Mouse (Mus musculus) megakaryocyte, embryonic 14.5 days (primary cell): Measurements from ENCODE around the gene Hnrnpl. TPM values are rescaled to one million over a fixed set of nuclear protein-coding genes. Genes with fewer than 3 reads are reported as not detected.

Source experiments
- H3K27me3 ChIP-seq: replicated peaks from 2 replicates; pipeline ENCODE3; 2012; ENCODE audit warnings: inconsistent platforms
- H3K36me3 ChIP-seq: replicated peaks from 2 replicates; pipeline ENCODE3; 2012; ENCODE audit warnings: low read length, inconsistent platforms, mixed read lengths
- H3K4me1 ChIP-seq: 2 replicates; pipeline ENCODE4 v1.6.1; 2012; ENCODE audit warnings: inconsistent platforms
- H3K4me3 ChIP-seq: replicated peaks from 2 replicates; pipeline ENCODE3; 2012; ENCODE audit warnings: moderate library complexity, mild to moderate bottlenecking, inconsistent platforms
- H3K9me3 ChIP-seq: 2 replicates; pipeline ENCODE4 v1.6.1; 2012; ENCODE audit warnings: inconsistent platforms
- FLI1 ChIP-seq: IDR thresholded peaks from 2 replicates; pipeline ENCODE4 v1.6.1; 2012; ENCODE audit warnings: low read length, inconsistent platforms, mixed read lengths
- GATA1 ChIP-seq: IDR thresholded peaks from 3 replicates; pipeline ENCODE4 v1.6.1; 2012; ENCODE audit warnings: mixed read lengths, low read length, inconsistent platforms, borderline replicate concordance
- polyA plus RNA-seq: library from polyadenylated mRNA; stranded (reverse); fragments of >175 nt; gene quantifications from 2 replicates; pipeline ENCODE4 v1.2.3, GENCODE M21; 2012; ENCODE audit warnings: low replicate concordance; ENCODE audit not compliant: insufficient read depth

Gene Hnrnpl
- polyA plus RNA-seq, 1 experiment: 226 TPM

DNA sequence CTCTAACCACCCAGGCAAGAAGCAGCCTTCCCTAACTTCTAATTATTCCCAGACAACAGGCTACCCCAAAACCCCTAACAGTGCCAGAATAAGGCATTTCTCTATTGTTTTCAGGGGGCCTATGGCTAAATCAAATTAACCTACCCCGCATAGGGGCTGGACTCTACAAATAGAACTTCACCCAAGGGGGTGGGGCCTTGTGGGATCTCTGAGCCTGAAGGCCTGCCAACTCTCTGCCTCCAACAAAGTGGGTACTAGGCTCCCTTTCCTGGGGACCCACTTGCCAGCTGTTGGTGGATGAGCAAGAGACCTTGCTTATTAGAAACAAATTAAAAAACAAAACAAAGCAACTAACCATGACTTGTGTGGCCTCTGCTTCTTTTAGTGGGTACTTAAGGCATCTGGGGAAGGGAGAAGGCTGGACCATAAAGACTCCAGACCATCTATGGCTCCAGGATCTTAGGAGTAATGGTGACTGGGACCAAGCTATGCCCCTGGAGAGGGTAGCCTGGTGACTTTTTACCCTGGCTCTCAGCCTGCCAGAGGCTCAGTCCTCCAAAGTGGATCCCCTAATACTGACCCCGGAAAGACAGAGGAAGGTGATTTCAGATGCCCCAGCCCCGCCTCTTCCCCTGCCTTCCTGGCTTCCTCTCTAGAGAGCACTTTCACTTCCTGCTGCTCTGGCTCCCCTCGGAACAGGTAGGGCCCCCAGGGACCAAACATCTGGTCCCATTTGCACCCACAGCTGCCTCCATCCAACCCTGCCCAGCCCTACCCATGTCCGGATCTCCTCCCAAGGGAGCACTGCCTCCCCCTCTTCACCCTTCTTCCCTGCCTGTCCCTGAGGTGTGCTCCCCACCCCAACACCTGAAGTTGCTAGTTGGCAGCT, 19.8 kb upstream of the Hnrnpl start, which contains the start of gene Rinl:
Gene Rinl, plus strand, starts transcription at position 663 of the 889 bp plus-strand sequence.
- no peaks in the 10 kb centered on the region for H3K27me3 ChIP-seq
- H3K4me3 ChIP-seq: peak within 1 kb of the TSS; percentile 88
- TF ChIP-seq GATA1 (no peak), FLI1 (no peak)
- peaks cover 62% of the 10 kb centered on the region for H3K36me3 ChIP-seq
- no peaks in the 10 kb centered on the region for H3K9me3 ChIP-seq
- H3K4me1 ChIP-seq: peaks cover 72% of the 10 kb centered on the region

DNA sequence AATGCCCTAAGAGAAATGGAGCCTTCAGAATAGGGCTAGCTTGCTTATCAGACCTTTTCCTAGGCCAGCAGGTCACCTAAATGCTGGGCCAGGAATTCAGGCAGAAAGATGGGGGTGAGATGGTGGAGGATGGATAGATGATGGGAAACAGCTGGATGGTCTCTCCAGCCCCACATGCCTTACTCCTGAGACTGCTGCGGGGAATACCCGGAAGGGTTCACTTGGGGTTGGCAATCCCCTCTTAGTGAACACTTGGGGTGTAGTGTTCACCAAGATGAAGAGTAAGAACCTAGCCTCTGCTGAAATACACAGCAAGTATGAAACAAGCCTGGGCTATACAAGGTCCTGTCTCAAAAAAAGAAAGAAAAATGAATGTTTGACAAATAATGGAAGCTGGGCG, 19.1 kb upstream of the Hnrnpl start:
- peaks cover 55% of the 10 kb centered on the region for H3K36me3 ChIP-seq
- peak overlapping the region; percentile 88 for H3K4me3 ChIP-seq
- no peaks in the 10 kb centered on the region for H3K9me3 ChIP-seq
- H3K4me1 ChIP-seq: peaks cover 66% of the 10 kb centered on the region
- TF ChIP-seq FLI1 (no peak), GATA1 (no peak)
- H3K27me3 ChIP-seq: no peaks in the 10 kb centered on the region

DNA sequence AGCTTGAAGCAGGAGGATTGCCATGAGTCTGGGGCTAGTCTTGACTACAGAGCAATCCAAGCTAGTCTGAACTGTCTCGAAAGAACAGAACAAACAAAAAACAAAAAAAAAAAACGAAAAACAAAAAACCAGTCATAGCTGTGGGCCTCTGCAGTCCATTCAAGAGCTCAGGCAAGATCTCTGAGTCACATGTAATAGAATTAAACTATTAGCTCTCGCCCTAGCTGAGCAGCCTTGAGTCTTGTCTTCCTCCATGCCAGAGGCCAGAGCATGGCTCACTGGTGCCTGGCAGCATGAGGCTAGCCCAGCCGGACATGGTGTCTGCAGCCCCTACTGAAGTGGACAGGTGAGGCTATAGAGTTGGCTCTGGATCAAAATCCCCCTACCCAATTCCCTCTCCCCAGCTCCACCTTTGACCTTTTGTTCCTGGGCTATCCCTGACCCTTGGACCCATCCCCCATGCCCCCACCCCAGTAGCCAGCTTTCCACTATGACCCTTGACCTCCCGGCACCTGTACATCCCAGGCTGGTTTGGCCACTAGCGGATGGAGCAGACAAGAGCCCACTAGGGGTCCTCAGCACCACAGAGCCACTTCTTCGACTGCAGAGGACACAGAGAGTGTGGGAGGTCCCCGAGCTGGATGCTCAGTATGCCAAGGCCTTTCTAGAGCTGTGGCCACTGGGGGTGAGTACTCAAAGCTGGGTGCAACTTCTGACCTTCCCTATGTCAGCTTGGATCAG, 18.1 kb upstream of the Hnrnpl start:
- Histone ChIP-seq H3K4me1 (peaks cover 62% of the 10 kb centered on the region), H3K36me3 (peaks cover 45% of the 10 kb centered on the region), H3K4me3 (no peak overlapping the region), H3K27me3 (no peaks in the 10 kb centered on the region), H3K9me3 (no peaks in the 10 kb centered on the region)
- no peak for TF ChIP-seq GATA1
- TF ChIP-seq FLI1: no peak

DNA sequence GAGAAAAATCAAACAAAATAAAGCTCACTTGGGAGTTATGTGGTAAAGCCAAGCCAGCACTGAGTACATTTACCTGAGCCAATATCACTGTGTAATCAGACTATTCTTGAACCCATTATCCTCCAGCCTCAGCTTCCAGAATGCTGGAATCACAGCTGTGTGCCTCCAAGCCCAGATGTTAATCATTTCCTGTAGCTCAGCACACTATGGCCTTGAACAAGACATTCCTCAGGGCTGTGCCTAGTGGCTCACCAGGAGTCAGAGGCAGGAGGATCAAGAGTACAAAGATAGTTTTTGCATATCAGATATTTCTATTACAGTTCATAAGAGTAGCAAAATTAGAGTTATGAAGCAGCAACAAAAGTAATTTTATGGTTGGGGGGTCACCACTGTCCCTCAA, 16.6 kb upstream of the Hnrnpl start:
- no peak for TF ChIP-seq FLI1
- no peak for TF ChIP-seq GATA1
- Histone ChIP-seq H3K4me1 (peaks cover 72% of the 10 kb centered on the region), H3K4me3 (no peak overlapping the region), H3K27me3 (no peaks in the 10 kb centered on the region), H3K9me3 (no peaks in the 10 kb centered on the region), H3K36me3 (peaks cover 33% of the 10 kb centered on the region)

DNA sequence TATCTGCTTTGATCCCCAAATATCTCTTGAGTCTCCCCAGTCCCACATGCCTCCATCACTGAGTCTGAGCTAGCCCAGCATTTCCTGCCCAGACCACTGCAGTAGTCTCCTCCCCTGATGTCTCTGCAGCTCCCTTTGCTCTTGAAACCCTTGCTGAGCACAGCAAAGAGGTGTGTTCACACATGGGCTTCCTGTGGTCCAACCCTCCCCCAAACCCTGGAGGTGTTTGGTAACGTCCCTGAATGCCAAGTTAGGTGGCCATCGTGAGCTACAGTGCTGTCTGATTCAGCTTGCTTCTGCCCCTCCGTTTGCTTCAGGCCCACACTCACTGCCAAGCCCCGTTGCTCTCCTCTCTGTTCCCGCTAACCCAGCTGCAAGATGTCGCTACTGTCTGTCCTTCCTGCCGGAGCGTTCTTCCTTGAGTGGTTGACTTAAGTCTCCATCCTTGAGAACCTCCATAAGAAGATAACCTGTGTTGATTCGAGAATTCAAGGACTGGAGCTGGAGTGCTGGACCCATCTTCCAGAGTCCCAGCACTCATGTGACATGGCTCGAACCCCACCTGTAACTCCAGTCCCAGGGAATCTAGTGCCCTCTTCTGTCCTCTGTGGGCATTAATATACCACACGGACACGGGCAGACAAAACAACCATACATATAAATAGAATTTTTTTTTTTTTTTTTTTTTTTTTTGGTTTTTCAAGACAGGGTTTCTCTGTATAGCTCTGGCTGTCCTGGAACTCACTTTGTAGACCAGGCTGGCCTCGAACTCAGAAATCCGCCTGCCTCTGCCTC, 15.8 kb upstream of the Hnrnpl start:
- peaks cover 78% of the 10 kb centered on the region for H3K4me1 ChIP-seq
- peaks cover 25% of the 10 kb centered on the region for H3K36me3 ChIP-seq
- no peak for TF ChIP-seq GATA1
- TF ChIP-seq FLI1: no peak
- no peaks in the 10 kb centered on the region for H3K27me3 ChIP-seq
- H3K4me3 ChIP-seq: no peak overlapping the region
- no peaks in the 10 kb centered on the region for H3K9me3 ChIP-seq

DNA sequence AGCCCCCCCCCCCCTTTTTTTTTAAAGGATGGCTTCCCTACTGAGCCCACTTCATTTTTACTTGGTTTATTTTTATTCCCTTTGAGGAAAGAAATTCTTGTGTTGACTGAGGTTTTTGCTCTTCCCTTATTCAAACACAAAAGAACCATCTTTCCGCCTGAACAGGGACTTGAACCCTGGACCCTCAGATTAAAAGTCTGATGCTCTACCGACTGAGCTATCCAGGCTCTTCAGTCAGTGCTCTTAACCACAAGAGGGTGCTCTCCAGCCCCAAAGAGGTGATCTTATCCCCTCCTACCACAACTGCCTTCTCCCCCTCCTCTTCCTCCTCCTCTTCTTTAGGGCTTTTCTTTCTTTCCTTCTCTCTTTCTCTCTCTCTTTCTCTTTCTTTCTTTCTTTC, 14.5 kb upstream of the Hnrnpl start:
- Histone ChIP-seq H3K36me3 (peaks cover 25% of the 10 kb centered on the region), H3K4me1 (peaks cover 78% of the 10 kb centered on the region), H3K9me3 (no peaks in the 10 kb centered on the region), H3K4me3 (no peak overlapping the region), H3K27me3 (no peaks in the 10 kb centered on the region)
- TF ChIP-seq GATA1 (no peak), FLI1 (no peak)

DNA sequence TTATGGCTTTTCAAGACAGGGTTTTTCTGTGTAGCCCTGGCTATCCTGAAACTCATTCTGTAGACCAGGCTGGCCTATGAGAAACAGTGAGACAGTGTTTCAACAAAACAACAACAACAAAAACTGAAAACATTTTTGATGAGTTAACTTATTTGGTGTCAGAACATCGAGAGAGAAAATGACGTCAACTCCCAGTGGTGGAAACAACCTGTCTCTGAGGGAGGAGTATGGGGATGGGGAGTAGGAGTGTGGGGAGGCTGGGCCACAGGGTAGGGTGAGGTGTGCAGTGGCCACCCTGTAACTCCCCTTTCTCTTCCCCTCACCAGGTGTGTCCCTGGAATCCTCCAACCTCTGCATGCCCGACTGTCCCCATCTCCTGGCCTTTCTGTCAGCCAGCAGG, 13.8 kb upstream of the Hnrnpl start:
- Histone ChIP-seq H3K4me3 (no peak overlapping the region), H3K36me3 (peaks cover 26% of the 10 kb centered on the region), H3K27me3 (no peaks in the 10 kb centered on the region), H3K4me1 (peaks cover 79% of the 10 kb centered on the region), H3K9me3 (no peaks in the 10 kb centered on the region)
- TF ChIP-seq FLI1 (no peak), GATA1 (no peak)

DNA sequence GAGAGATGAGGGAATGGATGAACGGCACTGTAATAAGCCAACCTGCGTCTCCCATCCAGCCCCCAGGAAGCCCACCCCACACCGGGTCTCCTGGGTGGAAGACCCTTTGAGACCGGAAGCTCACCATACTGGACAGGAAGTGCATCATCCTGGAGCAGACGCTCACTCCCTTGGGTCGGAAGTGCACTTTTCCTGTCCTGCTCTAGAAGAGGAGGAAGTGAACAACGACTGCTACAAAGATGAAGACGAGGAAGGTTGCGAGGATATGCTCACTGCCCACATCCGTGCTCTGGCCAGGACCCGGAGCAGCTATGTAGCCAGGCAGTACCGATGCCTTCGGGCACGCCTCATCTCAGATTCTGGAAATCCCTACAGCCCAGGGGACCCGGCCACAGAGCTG, 12.5 kb upstream of the Hnrnpl start:
- Histone ChIP-seq H3K27me3 (no peaks in the 10 kb centered on the region), H3K9me3 (no peaks in the 10 kb centered on the region), H3K4me1 (peaks cover 81% of the 10 kb centered on the region), H3K4me3 (peak overlapping the region; percentile 89), H3K36me3 (peaks cover 31% of the 10 kb centered on the region)
- no peak for TF ChIP-seq FLI1
- no peak for TF ChIP-seq GATA1

DNA sequence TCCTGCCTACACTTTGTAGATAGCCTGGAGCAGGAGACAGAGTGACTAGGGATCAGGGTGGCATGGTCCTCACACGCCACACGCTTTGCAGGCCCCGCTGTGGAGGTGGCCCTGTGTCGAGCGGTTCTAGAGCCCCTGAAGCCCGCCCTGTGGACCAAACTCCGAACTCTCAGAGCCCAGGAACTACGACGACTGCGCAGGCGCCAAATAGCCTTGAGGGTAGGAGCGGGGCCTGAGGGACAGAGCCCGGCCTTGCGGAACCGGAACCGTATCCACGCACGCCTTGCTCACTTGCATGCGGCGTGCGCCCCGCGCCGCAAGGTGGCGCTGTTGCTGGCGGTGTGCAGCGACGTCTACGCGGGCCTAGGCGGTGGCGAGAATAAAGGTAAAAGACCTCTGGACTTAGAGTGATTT, 11.8 kb upstream of the Hnrnpl start:
- Histone ChIP-seq H3K9me3 (no peaks in the 10 kb centered on the region), H3K4me1 (peaks cover 83% of the 10 kb centered on the region), H3K36me3 (peaks cover 31% of the 10 kb centered on the region), H3K4me3 (peak overlapping the region; percentile 89), H3K27me3 (no peaks in the 10 kb centered on the region)
- TF ChIP-seq FLI1 (no peak), GATA1 (no peak)
